Mouse (Mus musculus) thymus, adult 2 months (tissue): ENCODE measurements around the gene Sprr2b.

Experiments
- CTCF ChIP-seq: fragments of 200-500 bp; IDR thresholded peaks from 2 replicates; pipeline ENCODE4 v1.5.1; 2012; ENCODE audit warnings: mild to moderate bottlenecking, control low read depth, low read length, moderate library complexity, borderline replicate concordance; ENCODE audit not compliant: control insufficient read depth, poor library complexity, insufficient read depth; ENCODE audit errors: extremely low read depth
- POLR2A ChIP-seq: fragments of 200-500 bp; IDR thresholded peaks from 2 replicates; pipeline ENCODE4 v1.6.1; 2012; ENCODE audit warnings: mild to moderate bottlenecking, low read length, control low read depth, moderate library complexity; ENCODE audit not compliant: control insufficient read depth, poor library complexity, insufficient read depth; ENCODE audit errors: extremely low read depth

- TF ChIP-seq POLR2A (no peak), CTCF (no peak)
These were observed at the start of gene Sprr2b for GRCm38 (mm10) chr3:92316320-92316719.
